ENCODE assay signal across 15 mouse cellular contexts in genomic region chrX:85585575-85585974, GRCm38 (mm10). TPM values are rescaled to one million over a fixed set of nuclear protein-coding genes. Genes with fewer than 3 reads are reported as not detected.
A peak's percentile ranks its signal among the peaks of the same experiment; 100 is the strongest.
DNase-seq lines count a peak whose midpoint lies in the region; ATAC-seq and TF ChIP-seq lines count a peak whose summit lies in the region.
"Had no signal": no experiment of that assay in that cellular context is flagged by ENCODE, and none has a peak within 500 bp of the region (broad histone marks: within the 10 kb centered on the region; RNA-seq: fewer than 3 reads in every experiment).

No protein-coding gene starts in this region.

- TF ChIP-seq CTCF in gastrocnemius, adult 2 months (IDR thresholded peaks at IDR 0.05): peak; percentile 15
- TF ChIP-seq CTCF in testis, adult 2 months (IDR thresholded peaks at IDR 0.05; ENCODE audit: control insufficient read depth, insufficient read depth, insufficient replicate concordance, low read depth, low read length): no peak
- TF ChIP-seq CTCF in cerebellum, adult 2 months (IDR thresholded peaks at IDR 0.05; ENCODE audit: borderline replicate concordance, insufficient read depth, low read depth, low read length): no peak

- no peak for DNase-seq in gastrocnemius, adult 2 months
- DNase-seq in gastrocnemius, postnatal 4 days (ENCODE audit: low spot score in 2 of 2): no peak
- DNase-seq in testis, postnatal 14 days (ENCODE audit: low spot score): no peak
- DNase-seq in T-cell, adult 2 months (ENCODE audit: low spot score): peak; percentile 2
- DNase-seq in cerebellum, adult 2 months: no peak
- DNase-seq in left cerebral cortex, postnatal 36 days (ENCODE audit: low spot score in 2 of 2): no peak
- DNase-seq: adrenal gland, postnatal 14 days; cerebellum, adult 11 months; gastrocnemius, postnatal 14 days had no signal

- no peaks in the 10 kb centered on the region for H3K4me1 ChIP-seq in testis, adult 2 months (ENCODE audit: control insufficient read depth, insufficient read depth, low read length)
- no peaks in the 10 kb centered on the region for H3K4me1 ChIP-seq in cerebellum, adult 2 months (ENCODE audit: control insufficient read depth, insufficient read depth, low read length)
- H3K4me1 ChIP-seq: embryonic facial prominence, embryonic 10.5 days; forebrain, embryonic 13.5 days; limb, embryonic 10.5 days had no signal

- no peak overlapping the region for H3K4me3 ChIP-seq in gastrocnemius, adult 2 months
- no peak overlapping the region for H3K4me3 ChIP-seq in testis, adult 2 months (ENCODE audit: control insufficient read depth, low read depth, low read length)
- no peak overlapping the region for H3K4me3 ChIP-seq in cerebellum, adult 2 months (replicated peaks; ENCODE audit: insufficient read depth, low read depth, low read length)
- H3K4me3 ChIP-seq: embryonic facial prominence, embryonic 10.5 days; forebrain, embryonic 13.5 days; limb, embryonic 10.5 days; megakaryocyte, embryonic 14.5 days had no signal

- ATAC-seq in megakaryocyte-erythroid progenitor cell, adult 5-6 weeks (replicated peaks; ENCODE audit: low FRiP score, low TSS enrichment, poor library complexity, severe bottlenecking): peak; percentile 77; the same call in 1 of the 2 replicates
- ATAC-seq: forebrain, embryonic 13.5 days had no signal

- TF ChIP-seq POLR2A in testis, adult 2 months (IDR thresholded peaks at IDR 0.05; ENCODE audit: control insufficient read depth, low read depth, low read length): no peak
- no peak for TF ChIP-seq POLR2A in cerebellum, adult 2 months (IDR thresholded peaks at IDR 0.05; ENCODE audit: borderline replicate concordance, insufficient read depth, low read length)

- no peaks in the 10 kb centered on the region for H3K36me3 ChIP-seq in testis, adult 2 months (ENCODE audit: control insufficient read depth, insufficient read depth, low read length)
- H3K36me3 ChIP-seq: embryonic facial prominence, embryonic 10.5 days; limb, embryonic 10.5 days had no signal

- H3K27me3 ChIP-seq in testis, adult 2 months (ENCODE audit: control insufficient read depth, insufficient read depth, low read length): no peaks in the 10 kb centered on the region
- no peaks in the 10 kb centered on the region for H3K27me3 ChIP-seq in cerebellum, adult 2 months (ENCODE audit: control insufficient read depth, insufficient read depth, low read length)
- H3K27me3 ChIP-seq: forebrain, embryonic 13.5 days; megakaryocyte, embryonic 14.5 days had no signal

- no peak overlapping the region for H3K27ac ChIP-seq in gastrocnemius, adult 2 months
- H3K27ac ChIP-seq in testis, adult 2 months (ENCODE audit: control insufficient read depth, insufficient read depth, low read depth, low read length): 0 out of 2 replicates have a peak overlapping the region, but pooled peaks have one; percentile 29
- H3K27ac ChIP-seq in cerebellum, adult 2 months (ENCODE audit: insufficient read depth, low read length): no peak overlapping the region
- H3K27ac ChIP-seq: embryonic facial prominence, embryonic 10.5 days; forebrain, embryonic 13.5 days; limb, embryonic 10.5 days had no signal

- intact Hi-C loops in gastrocnemius, adult 2 months (cut with DNase I): no loop called here
- intact Hi-C loops in left cerebral cortex, postnatal 36 days (cut with DNase I): no loop called here

RNA-seq across cellular contexts. Expression of gene Tab3, which starts 11.8 kb away (rescaled TPM):
- 1 to 10 TPM; 5.3 to 5.6 TPM for total RNA-seq in gastrocnemius, adult 2 months (2021)
- 1 to 10 TPM; 7.2 to 9.0 TPM for total RNA-seq in gastrocnemius, postnatal 4 days (2021)
- 2.9 and 3.1 TPM in 2 replicates for polyA plus RNA-seq in testis, adult 2 months (2012; rRNA removed)
- 27.2 and 41.2 TPM in 2 replicates for total RNA-seq in megakaryocyte-erythroid progenitor cell, adult 5-6 weeks (2014; fragmentation: Nextera tagmentation)
- total RNA-seq in megakaryocyte-erythroid progenitor cell, adult 5-6 weeks (2017): 16.6 and 16.7 TPM in 2 replicates
- 9.0 and 9.4 TPM in 2 replicates for polyA plus RNA-seq in cerebellum, adult 2 months (2012; rRNA removed)
- 10 to 100 TPM; 16.0 to 20.4 TPM for total RNA-seq in left cerebral cortex, postnatal 36 days (2021)
